Mouse (Mus musculus) layer of hippocampus, postnatal 36 days (tissue): ENCODE data around the gene Armh3. TPM values are rescaled to one million over a fixed set of nuclear protein-coding genes. Genes with fewer than 3 reads are reported as not detected.
A peak's percentile ranks its signal among the peaks of the same experiment; 100 is the strongest.
"Not testable (repeated sequence)": the region's sequence is repeated elsewhere in the genome, so short reads cannot be mapped to it uniquely, and the experiment has no call there.

Experiments used
- DNase-seq, 2 experiments: peaks; one replicate each; pipeline ENCODE4 v3.0.0; 2022
- total RNA-seq, 2 experiments: library from RNA; stranded (reverse); gene quantifications; 2 replicates each; pipeline ENCODE4 v1.2.3; 2021

Armh3 gene
- total RNA-seq, 2 experiments from 2014 or later = 20.3 to 22.4 TPM

GRCm38 (mm10) chr19:45815831-45816405, 182.4 kb downstream of the Armh3 start, which contains the start of gene Kcnip2:
Gene Kcnip2, minus strand, starts transcription at chr19:45816061.
- DNase-seq = peak; percentile 60 to 63

GRCm38 (mm10) chr19:45815170-45815569, 183.1 kb downstream of the Armh3 start:
- DNase-seq = no peak

GRCm38 (mm10) chr19:45813801-45814200, 184.5 kb downstream of the Armh3 start:
- DNase-seq = no peak

- peak; percentile 84 to 89 for DNase-seq
Measured at GRCm38 (mm10) chr19:45813263-45813662, 185.0 kb downstream of the Armh3 start.

- DNase-seq = no peak
Measured at GRCm38 (mm10) chr19:45812673-45813252, 185.5 kb downstream of the Armh3 start.

GRCm38 (mm10) chr19:45812115-45812514, 186.2 kb downstream of the Armh3 start:
- DNase-seq = no peak

- no peak for DNase-seq
Measured at GRCm38 (mm10) chr19:45811028-45811674, 187.1 kb downstream of the Armh3 start.

- DNase-seq = no peak
Measured at GRCm38 (mm10) chr19:45807732-45808131, 190.6 kb downstream of the Armh3 start.

- DNase-seq = not testable (repeated sequence)
Measured at GRCm38 (mm10) chr19:45805817-45806216, 192.5 kb downstream of the Armh3 start.

- DNase-seq = no peak
Measured at GRCm38 (mm10) chr19:45804593-45805368, 193.5 kb downstream of the Armh3 start.

GRCm38 (mm10) chr19:45803408-45803807, 194.9 kb downstream of the Armh3 start:
- DNase-seq = no peak

GRCm38 (mm10) chr19:45802702-45803101, 195.6 kb downstream of the Armh3 start:
- DNase-seq = no peak

- DNase-seq = no peak
Measured at GRCm38 (mm10) chr19:45796879-45797278, 201.4 kb downstream of the Armh3 start.

- DNase-seq = no peak
Measured at GRCm38 (mm10) chr19:45796061-45796556, 202.2 kb downstream of the Armh3 start.

GRCm38 (mm10) chr19:45795406-45795944, 202.8 kb downstream of the Armh3 start:
- no peak for DNase-seq

- no peak for DNase-seq
Measured at GRCm38 (mm10) chr19:45794718-45795117, 203.6 kb downstream of the Armh3 start.

GRCm38 (mm10) chr19:45792404-45792803, 205.9 kb downstream of the Armh3 start:
- DNase-seq = no peak

GRCm38 (mm10) chr19:45789888-45790874, 208.1 kb downstream of the Armh3 start:
- no peak for DNase-seq

- no peak for DNase-seq
Measured at GRCm38 (mm10) chr19:45789365-45789764, 208.9 kb downstream of the Armh3 start.

- no peak for DNase-seq
Measured at GRCm38 (mm10) chr19:45788337-45788736, 210.0 kb downstream of the Armh3 start.

- DNase-seq = no peak
Measured at GRCm38 (mm10) chr19:45787450-45787849, 210.8 kb downstream of the Armh3 start.
